Mouse (Mus musculus) hindbrain, embryonic 11.5 days (tissue): Measurements from ENCODE around the gene Rab31. TPM values are rescaled to one million over a fixed set of nuclear protein-coding genes. Genes with fewer than 3 reads are reported as not detected.

Source experiments
- ATAC-seq: fragments of 200-750 bp; cut with Nextera tagmentation; 2 replicates; pipeline ENCODE4 v1.8.0; 2017; ENCODE audit warnings: mild to moderate bottlenecking, moderate TSS enrichment, moderate library complexity; ENCODE audit not compliant: low FRiP score
- DNase-seq: peaks from one replicate; pipeline ENCODE4 v3.0.0-alpha.2; 2015; ENCODE audit warnings: low spot score
- H3K27ac ChIP-seq: fragments of 300-500 bp; sonication (generic); 2 replicates; pipeline ENCODE4 v1.5.1; 2014; ENCODE audit warnings: mild to moderate bottlenecking, low read depth, low read length
- H3K27me3 ChIP-seq: fragments of 300-500 bp; sonication (generic); 2 replicates; pipeline ENCODE4 v1.6.1; 2014; ENCODE audit warnings: mild to moderate bottlenecking, low read length, moderate library complexity, mixed read lengths; ENCODE audit not compliant: control insufficient read depth, insufficient read depth
- H3K36me3 ChIP-seq: fragments of 300-500 bp; sonication (generic); 2 replicates; pipeline ENCODE4 v1.6.1; 2014; ENCODE audit warnings: mild to moderate bottlenecking, low read length, moderate library complexity, mixed read lengths; ENCODE audit not compliant: control insufficient read depth, insufficient read depth
- H3K4me1 ChIP-seq: fragments of 300-500 bp; sonication (generic); replicated peaks from 2 replicates; pipeline ENCODE4 v1.6.1; 2014; ENCODE audit warnings: low read length, mixed read lengths; ENCODE audit not compliant: control insufficient read depth, insufficient read depth
- H3K4me2 ChIP-seq: fragments of 300-500 bp; sonication (generic); replicated peaks from 2 replicates; pipeline ENCODE4 v1.6.1; 2014; ENCODE audit warnings: mild to moderate bottlenecking, low read depth, low read length
- H3K4me3 ChIP-seq: fragments of 300-500 bp; sonication (generic); 2 replicates; pipeline ENCODE4 v1.5.1; 2014; ENCODE audit warnings: low read depth, low read length
- H3K9ac ChIP-seq: fragments of 300-500 bp; sonication (generic); 2 replicates; pipeline ENCODE4 v1.6.1; 2014; ENCODE audit warnings: low read depth, low read length
- H3K9me3 ChIP-seq: fragments of 300-500 bp; sonication (generic); 2 replicates; pipeline ENCODE4 v1.6.1; 2016; ENCODE audit warnings: low read length; ENCODE audit not compliant: control insufficient read depth
- polyA plus RNA-seq: library from polyadenylated mRNA; unstranded; fragments of >200 nt; fragmentation: Nextera tagmentation; extraction: Ambion mirVana; gene quantifications from 2 replicates; pipeline ENCODE4 v1.2.1, GENCODE M21; 2014

Gene Rab31
- polyA plus RNA-seq, 1 experiment from 2014 or later = 74.8 TPM

- no peak overlapping the region for H3K4me2 ChIP-seq
- H3K27me3 ChIP-seq = no peaks in the 10 kb centered on the region
- DNase-seq = no peak
- H3K36me3 ChIP-seq = no peaks in the 10 kb centered on the region
- H3K9ac ChIP-seq = no peak overlapping the region
- no peak overlapping the region for H3K4me3 ChIP-seq
- ATAC-seq = no peak
- no peaks in the 10 kb centered on the region for H3K9me3 ChIP-seq
- H3K27ac ChIP-seq = no peak overlapping the region
- H3K4me1 ChIP-seq = 0 out of 2 replicates have a peak, but pooled peaks cover 3% of the 10 kb centered on the region
Observed at GRCm38 (mm10) chr17:65604892-65605291, 167.7 kb downstream of the Rab31 start.

GRCm38 (mm10) chr17:65604315-65604714 lies 168.2 kb downstream of the Rab31 start:
- ATAC-seq (no peak), DNase-seq (no peak)
- no peak overlapping the region for H3K4me3 ChIP-seq
- no peak overlapping the region for H3K4me2 ChIP-seq
- H3K9me3 ChIP-seq = no peaks in the 10 kb centered on the region
- H3K27me3 ChIP-seq = no peaks in the 10 kb centered on the region
- H3K36me3 ChIP-seq = no peaks in the 10 kb centered on the region
- H3K4me1 ChIP-seq = no peaks in the 10 kb centered on the region
- no peak overlapping the region for H3K9ac ChIP-seq
- no peak overlapping the region for H3K27ac ChIP-seq

Other genes with a start within 250 kb of the Rab31 start
- 0.14 and 0.29 TPM in 2 replicates for gene Tmem232, start 232.0 kb downstream of the Rab31 start, polyA plus RNA-seq
- 258 and 266 TPM in 2 replicates for gene Vapa, start 159.2 kb downstream of the Rab31 start, polyA plus RNA-seq
- gene Txndc2, start 130.6 kb downstream of the Rab31 start, polyA plus RNA-seq = 0.10 TPM in 1 of 2 replicates, not detected in the other
- gene Ppp4r1, start 9.8 kb upstream of the Rab31 start, polyA plus RNA-seq = 48.9 and 56.8 TPM in 2 replicates
- 47.6 and 47.7 TPM in 2 replicates for gene Ralbp1, start 113.0 kb upstream of the Rab31 start, polyA plus RNA-seq
- 85.9 and 98.4 TPM in 2 replicates for gene Twsg1, start 178.5 kb upstream of the Rab31 start, polyA plus RNA-seq